Mouse (Mus musculus): ENCODE results near the gene Lclat1. TPM values are rescaled to one million over a fixed set of nuclear protein-coding genes. Genes with fewer than 3 reads are reported as not detected.
A peak's percentile ranks its signal among the peaks of the same experiment; 100 is the strongest.

Gene Lclat1
- polyA plus RNA-seq, 1 experiment from 2014 or later, result 23.8 TPM

GRCm38 (mm10) chr17:73169461-73169860 is 61.7 kb downstream of the Lclat1 start:
- H3K4me3 ChIP-seq (ENCODE audit: low read depth, low read length), result no peak overlapping the region
- no peaks in the 10 kb centered on the region for H3K4me1 ChIP-seq (ENCODE audit: control insufficient read depth, insufficient read depth, low read length)
- no peak overlapping the region for H3K9ac ChIP-seq (replicated peaks; ENCODE audit: low read depth, low read length)
- no peaks in the 10 kb centered on the region for H3K9me3 ChIP-seq (ENCODE audit: control insufficient read depth, low read length)
- H3K27me3 ChIP-seq (ENCODE audit: control insufficient read depth, insufficient read depth, low read length), result no peaks in the 10 kb centered on the region
- no peak for ATAC-seq (ENCODE audit: low read depth)
- H3K36me3 ChIP-seq (ENCODE audit: control insufficient read depth, insufficient read depth, low read length), result no peaks in the 10 kb centered on the region
- WGBS, result 94% methylated on average over 7 of the region's 7 CpGs
- no peak overlapping the region for H3K27ac ChIP-seq (ENCODE audit: low read depth, low read length)
- H3K4me2 ChIP-seq (ENCODE audit: low read depth, low read length), result no peak overlapping the region

GRCm38 (mm10) chr17:73170141-73170540 is 62.4 kb downstream of the Lclat1 start:
- no peak overlapping the region for H3K27ac ChIP-seq (ENCODE audit: low read depth, low read length)
- no peaks in the 10 kb centered on the region for H3K27me3 ChIP-seq (ENCODE audit: control insufficient read depth, insufficient read depth, low read length)
- H3K9ac ChIP-seq (replicated peaks; ENCODE audit: low read depth, low read length), result no peak overlapping the region
- WGBS, result 89% methylated on average over 5 of the region's 5 CpGs
- H3K4me2 ChIP-seq (ENCODE audit: low read depth, low read length), result no peak overlapping the region
- ATAC-seq (ENCODE audit: low read depth), result no peak
- H3K4me3 ChIP-seq (ENCODE audit: low read depth, low read length), result no peak overlapping the region
- no peaks in the 10 kb centered on the region for H3K9me3 ChIP-seq (ENCODE audit: control insufficient read depth, low read length)
- no peaks in the 10 kb centered on the region for H3K36me3 ChIP-seq (ENCODE audit: control insufficient read depth, insufficient read depth, low read length)
- H3K4me1 ChIP-seq (ENCODE audit: control insufficient read depth, insufficient read depth, low read length), result no peaks in the 10 kb centered on the region

- no peak overlapping the region for H3K4me2 ChIP-seq (ENCODE audit: low read depth, low read length)
- no peak overlapping the region for H3K9ac ChIP-seq (replicated peaks; ENCODE audit: low read depth, low read length)
- H3K27me3 ChIP-seq (ENCODE audit: control insufficient read depth, insufficient read depth, low read length), result no peaks in the 10 kb centered on the region
- H3K4me1 ChIP-seq (ENCODE audit: control insufficient read depth, insufficient read depth, low read length), result no peaks in the 10 kb centered on the region
- H3K27ac ChIP-seq (ENCODE audit: low read depth, low read length), result no peak overlapping the region
- H3K9me3 ChIP-seq (ENCODE audit: control insufficient read depth, low read length), result no peaks in the 10 kb centered on the region
- H3K36me3 ChIP-seq (ENCODE audit: control insufficient read depth, insufficient read depth, low read length), result no peaks in the 10 kb centered on the region
- WGBS, result 49% methylated on average over 5 of the region's 5 CpGs
- H3K4me3 ChIP-seq (ENCODE audit: low read depth, low read length), result no peak overlapping the region
- ATAC-seq (ENCODE audit: low read depth), result peak; percentile 91; the same call in 1 of the 2 replicates
Measured at GRCm38 (mm10) chr17:73174083-73174562, 66.3 kb downstream of the Lclat1 start.

DNA sequence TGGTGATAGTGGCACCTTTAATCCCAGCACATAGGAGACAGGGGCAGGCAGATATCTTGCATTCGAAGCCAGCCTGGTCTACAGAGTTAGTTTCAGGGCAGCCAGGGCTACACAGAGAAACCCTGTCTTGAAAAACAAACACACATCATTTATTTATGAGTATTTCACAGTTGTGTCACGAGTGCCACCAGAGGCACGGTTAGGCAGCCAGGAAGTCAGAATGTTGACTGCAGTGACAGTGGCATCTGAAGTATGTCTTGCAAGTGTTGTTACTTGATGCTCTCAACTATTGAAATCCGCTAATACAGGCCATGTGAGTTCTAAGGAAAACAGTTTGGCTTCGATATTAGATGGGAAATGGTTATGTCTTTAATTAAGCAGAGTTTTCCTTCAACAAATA is 67.9 kb downstream of the Lclat1 start:
- no peaks in the 10 kb centered on the region for H3K4me1 ChIP-seq (ENCODE audit: control insufficient read depth, insufficient read depth, low read length)
- WGBS, result 78% methylated on average over 5 of the region's 5 CpGs

DNA sequence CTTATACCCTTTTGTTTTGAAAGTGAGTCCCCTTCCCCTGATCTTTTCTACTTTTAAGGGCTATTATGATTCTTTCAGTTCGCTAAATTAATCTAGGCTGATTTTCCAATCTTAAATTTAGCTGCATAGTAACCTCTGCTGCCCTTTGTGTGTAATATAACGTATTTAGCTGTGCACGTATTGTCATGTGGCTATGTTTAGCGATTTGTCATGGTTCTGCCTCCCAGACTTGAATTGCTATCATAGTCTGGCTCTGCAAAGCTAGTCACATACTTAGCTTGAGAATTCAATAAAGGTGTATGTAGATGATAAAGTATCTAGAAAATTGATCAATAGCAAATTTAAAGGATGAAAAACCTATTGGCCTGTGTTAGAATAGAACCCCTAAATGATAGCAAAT is 69.3 kb downstream of the Lclat1 start:
- ATAC-seq (ENCODE audit: low read depth), result no peak
- no peak overlapping the region for H3K4me2 ChIP-seq (ENCODE audit: low read depth, low read length)
- no peak overlapping the region for H3K27ac ChIP-seq (ENCODE audit: low read depth, low read length)
- H3K4me3 ChIP-seq (ENCODE audit: low read depth, low read length), result no peak overlapping the region
- no peak overlapping the region for H3K9ac ChIP-seq (replicated peaks; ENCODE audit: low read depth, low read length)
- H3K9me3 ChIP-seq (ENCODE audit: control insufficient read depth, low read length), result no peaks in the 10 kb centered on the region
- H3K27me3 ChIP-seq (ENCODE audit: control insufficient read depth, insufficient read depth, low read length), result no peaks in the 10 kb centered on the region
- H3K4me1 ChIP-seq (ENCODE audit: control insufficient read depth, insufficient read depth, low read length), result no peaks in the 10 kb centered on the region
- no peaks in the 10 kb centered on the region for H3K36me3 ChIP-seq (ENCODE audit: control insufficient read depth, insufficient read depth, low read length)
- WGBS, result 84% methylated on average over 4 of the region's 4 CpGs

More for the DNA sequence above, 67.9 kb downstream of the Lclat1 start:
- Histone ChIP-seq H3K9ac (replicated peaks; ENCODE audit: low read depth, low read length) (no peak overlapping the region), H3K27ac (ENCODE audit: low read depth, low read length) (no peak overlapping the region), H3K9me3 (ENCODE audit: control insufficient read depth, low read length) (no peaks in the 10 kb centered on the region), H3K27me3 (ENCODE audit: control insufficient read depth, insufficient read depth, low read length) (no peaks in the 10 kb centered on the region), H3K4me3 (ENCODE audit: low read depth, low read length) (no peak overlapping the region), H3K4me2 (ENCODE audit: low read depth, low read length) (no peak overlapping the region), H3K36me3 (ENCODE audit: control insufficient read depth, insufficient read depth, low read length) (no peaks in the 10 kb centered on the region)
- ATAC-seq (ENCODE audit: low read depth), result no peak

- H3K27ac ChIP-seq (ENCODE audit: low read depth, low read length), result no peak overlapping the region
- no peaks in the 10 kb centered on the region for H3K27me3 ChIP-seq (ENCODE audit: control insufficient read depth, insufficient read depth, low read length)
- H3K4me1 ChIP-seq (ENCODE audit: control insufficient read depth, insufficient read depth, low read length), result no peaks in the 10 kb centered on the region
- H3K9me3 ChIP-seq (ENCODE audit: control insufficient read depth, low read length), result no peaks in the 10 kb centered on the region
- H3K9ac ChIP-seq (replicated peaks; ENCODE audit: low read depth, low read length), result no peak overlapping the region
- H3K36me3 ChIP-seq (ENCODE audit: control insufficient read depth, insufficient read depth, low read length), result no peaks in the 10 kb centered on the region
- 95% methylated on average over 5 of the region's 5 CpGs for WGBS
- no peak for ATAC-seq (ENCODE audit: low read depth)
- no peak overlapping the region for H3K4me2 ChIP-seq (ENCODE audit: low read depth, low read length)
- no peak overlapping the region for H3K4me3 ChIP-seq (ENCODE audit: low read depth, low read length)
Measured at GRCm38 (mm10) chr17:73186929-73187328, 79.1 kb downstream of the Lclat1 start.

DNA sequence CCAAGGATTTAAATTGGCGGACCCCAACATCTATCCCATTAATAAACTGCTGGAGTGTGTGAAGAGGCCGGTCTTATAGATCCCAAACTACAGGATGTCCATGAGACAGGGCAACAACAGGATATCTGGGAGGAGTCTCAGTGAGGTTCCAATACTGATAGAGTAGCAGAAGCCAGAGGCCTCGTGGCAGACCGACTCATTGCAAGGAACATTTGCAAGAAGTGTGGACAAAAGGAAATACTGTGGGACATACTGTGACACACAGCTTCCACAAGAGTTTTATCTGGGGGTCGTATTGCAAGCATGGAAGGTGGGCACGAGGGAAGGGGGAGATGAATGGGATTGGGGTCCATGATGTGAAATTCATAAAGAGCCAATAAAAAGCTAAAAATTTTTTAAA is 86.4 kb downstream of the Lclat1 start:
- Histone ChIP-seq H3K27me3 (ENCODE audit: control insufficient read depth, insufficient read depth, low read length) (no peaks in the 10 kb centered on the region), H3K4me1 (ENCODE audit: control insufficient read depth, insufficient read depth, low read length) (no peaks in the 10 kb centered on the region), H3K4me3 (ENCODE audit: low read depth, low read length) (no peak overlapping the region), H3K9me3 (ENCODE audit: control insufficient read depth, low read length) (no peaks in the 10 kb centered on the region), H3K9ac (replicated peaks; ENCODE audit: low read depth, low read length) (no peak overlapping the region), H3K4me2 (ENCODE audit: low read depth, low read length) (no peak overlapping the region), H3K27ac (ENCODE audit: low read depth, low read length) (no peak overlapping the region), H3K36me3 (ENCODE audit: control insufficient read depth, insufficient read depth, low read length) (no peaks in the 10 kb centered on the region)
- 89% methylated on average over 6 of the region's 6 CpGs for WGBS
- no peak for ATAC-seq (ENCODE audit: low read depth)

DNA sequence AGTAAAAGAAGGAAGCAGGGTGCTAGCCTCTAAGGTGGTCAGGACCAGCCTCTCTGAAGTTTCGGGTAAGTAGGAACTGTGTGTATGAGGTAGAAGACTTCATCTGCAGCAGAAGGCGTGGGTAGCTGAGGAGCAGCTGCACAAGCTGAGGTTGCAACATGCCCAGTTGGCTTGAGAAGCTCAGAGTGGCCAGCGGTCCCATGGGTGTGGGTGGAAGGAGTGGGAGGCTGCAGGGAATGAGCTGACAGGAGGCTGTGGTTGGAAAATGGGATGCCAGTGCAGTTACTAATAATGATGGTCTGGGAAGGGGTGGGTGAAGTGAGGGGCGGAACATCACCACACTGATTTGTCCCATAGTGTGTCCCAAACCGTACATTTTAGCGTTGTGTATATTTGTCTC is 86.8 kb downstream of the Lclat1 start:
- WGBS, result 92% methylated on average over 6 of the region's 6 CpGs
- no peak for ATAC-seq (ENCODE audit: low read depth)

DNA sequence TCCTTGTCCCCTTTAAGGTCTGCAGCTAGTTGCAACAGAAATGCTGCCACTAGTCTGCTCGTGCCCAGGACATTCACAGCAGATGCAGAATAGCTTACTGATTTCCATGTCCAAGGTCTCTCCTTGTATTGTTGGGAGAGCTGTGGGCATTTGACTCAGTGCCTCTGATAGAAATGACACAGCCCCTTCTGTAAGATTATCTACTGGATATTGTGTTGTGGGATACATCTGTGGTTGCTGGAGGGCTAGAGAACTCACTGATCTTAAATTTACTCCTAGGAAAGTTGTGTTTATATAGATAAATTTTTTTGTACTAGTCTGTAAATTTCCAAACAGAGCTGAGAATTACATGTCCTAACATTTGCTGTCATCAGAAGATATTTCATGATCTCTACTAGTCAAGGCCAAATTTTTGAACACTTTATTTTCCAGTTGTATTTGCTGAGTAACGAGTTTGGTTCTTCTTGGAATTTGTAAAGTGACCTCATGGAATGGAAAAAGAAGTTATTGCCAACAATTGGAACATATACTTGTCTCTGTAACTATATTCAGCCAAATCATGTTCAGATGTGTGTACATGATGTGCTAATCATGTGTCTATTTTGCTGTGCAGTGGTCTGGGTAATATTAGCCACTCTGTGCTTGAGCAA is 87.4 kb downstream of the Lclat1 start:
- H3K27me3 ChIP-seq (ENCODE audit: control insufficient read depth, insufficient read depth, low read length), result no peaks in the 10 kb centered on the region
- no peak overlapping the region for H3K4me3 ChIP-seq (ENCODE audit: low read depth, low read length)
- no peak overlapping the region for H3K27ac ChIP-seq (ENCODE audit: low read depth, low read length)
- no peak overlapping the region for H3K4me2 ChIP-seq (ENCODE audit: low read depth, low read length)
- no peak overlapping the region for H3K9ac ChIP-seq (replicated peaks; ENCODE audit: low read depth, low read length)
- WGBS, result 83% methylated on average over 2 of the region's 2 CpGs
- no peaks in the 10 kb centered on the region for H3K36me3 ChIP-seq (ENCODE audit: control insufficient read depth, insufficient read depth, low read length)
- no peaks in the 10 kb centered on the region for H3K9me3 ChIP-seq (ENCODE audit: control insufficient read depth, low read length)
- no peak for ATAC-seq (ENCODE audit: low read depth)
- H3K4me1 ChIP-seq (ENCODE audit: control insufficient read depth, insufficient read depth, low read length), result no peaks in the 10 kb centered on the region

More for the DNA sequence above, 86.8 kb downstream of the Lclat1 start:
- no peak overlapping the region for H3K4me3 ChIP-seq (ENCODE audit: low read depth, low read length)
- H3K9me3 ChIP-seq (ENCODE audit: control insufficient read depth, low read length), result no peaks in the 10 kb centered on the region
- H3K4me2 ChIP-seq (ENCODE audit: low read depth, low read length), result no peak overlapping the region
- no peak overlapping the region for H3K9ac ChIP-seq (replicated peaks; ENCODE audit: low read depth, low read length)
- no peaks in the 10 kb centered on the region for H3K27me3 ChIP-seq (ENCODE audit: control insufficient read depth, insufficient read depth, low read length)
- H3K4me1 ChIP-seq (ENCODE audit: control insufficient read depth, insufficient read depth, low read length), result no peaks in the 10 kb centered on the region
- no peaks in the 10 kb centered on the region for H3K36me3 ChIP-seq (ENCODE audit: control insufficient read depth, insufficient read depth, low read length)
- no peak overlapping the region for H3K27ac ChIP-seq (ENCODE audit: low read depth, low read length)

Measured in neural tube, embryonic 14.5 days (tissue).